Mouse (Mus musculus) kidney, embryonic 14.5 days (tissue): Measurements from ENCODE around the gene Dbx2. TPM values are rescaled to one million over a fixed set of nuclear protein-coding genes. Genes with fewer than 3 reads are reported as not detected.

ENCODE experiments used
- ATAC-seq: fragments of 200-750 bp; cut with Nextera tagmentation; 2 replicates; pipeline ENCODE4 v1.8.0; 2017; ENCODE audit warnings: moderate number of reproducible peaks, mild to moderate bottlenecking, moderate TSS enrichment, moderate library complexity; ENCODE audit not compliant: low FRiP score, low TSS enrichment
- H3K27ac ChIP-seq: fragments of 300-500 bp; sonication (generic); 2 replicates; pipeline ENCODE4 v1.5.1; 2014; ENCODE audit warnings: low read depth, mild to moderate bottlenecking, low read length, moderate library complexity, mixed read lengths
- H3K27me3 ChIP-seq: fragments of 300-500 bp; sonication (generic); 2 replicates; pipeline ENCODE4 v1.6.1; 2014; ENCODE audit warnings: mild to moderate bottlenecking, low read length; ENCODE audit not compliant: control insufficient read depth, insufficient read depth
- H3K36me3 ChIP-seq: fragments of 300-500 bp; sonication (generic); 2 replicates; pipeline ENCODE4 v1.6.1; 2014; ENCODE audit warnings: low read length, mixed read lengths; ENCODE audit not compliant: control insufficient read depth, insufficient read depth
- H3K4me1 ChIP-seq: fragments of 300-500 bp; sonication (generic); 2 replicates; pipeline ENCODE4 v1.6.1; 2014; ENCODE audit warnings: low read length, mixed read lengths; ENCODE audit not compliant: control insufficient read depth, insufficient read depth
- H3K4me2 ChIP-seq: fragments of 300-500 bp; sonication (generic); replicated peaks from 2 replicates; pipeline ENCODE4 v1.6.1; 2014; ENCODE audit warnings: low read depth, mild to moderate bottlenecking, low read length
- H3K4me3 ChIP-seq: fragments of 300-500 bp; sonication (generic); 2 replicates; pipeline ENCODE4 v1.5.1; 2014; ENCODE audit warnings: mild to moderate bottlenecking, low read length
- H3K9ac ChIP-seq: fragments of 300-500 bp; sonication (generic); 2 replicates; pipeline ENCODE4 v1.6.1; 2014; ENCODE audit warnings: low read depth, mild to moderate bottlenecking, low read length, moderate library complexity
- H3K9me3 ChIP-seq: fragments of 300-500 bp; sonication (generic); 2 replicates; pipeline ENCODE4 v1.6.1; 2016; ENCODE audit warnings: low read length; ENCODE audit not compliant: control insufficient read depth
- WGBS: fragments of 180-500 bp; shearing (Covaris S2); extraction: QIAGEN DNeasy Blood & Tissue Kit; methylation state at CpG from one replicate; pipeline ENCODE4 v1.1.7; 2014; 5-methylcytosine and 5-hydroxymethylcytosine counted together
- polyA plus RNA-seq: library from polyadenylated mRNA; unstranded; fragments of >200 nt; fragmentation: Nextera tagmentation; extraction: Ambion mirVana; gene quantifications from 2 replicates; pipeline ENCODE4 v1.2.1, GENCODE M21; 2014

Dbx2 gene
- polyA plus RNA-seq, 1 experiment from 2014 or later: not detected

DNA sequence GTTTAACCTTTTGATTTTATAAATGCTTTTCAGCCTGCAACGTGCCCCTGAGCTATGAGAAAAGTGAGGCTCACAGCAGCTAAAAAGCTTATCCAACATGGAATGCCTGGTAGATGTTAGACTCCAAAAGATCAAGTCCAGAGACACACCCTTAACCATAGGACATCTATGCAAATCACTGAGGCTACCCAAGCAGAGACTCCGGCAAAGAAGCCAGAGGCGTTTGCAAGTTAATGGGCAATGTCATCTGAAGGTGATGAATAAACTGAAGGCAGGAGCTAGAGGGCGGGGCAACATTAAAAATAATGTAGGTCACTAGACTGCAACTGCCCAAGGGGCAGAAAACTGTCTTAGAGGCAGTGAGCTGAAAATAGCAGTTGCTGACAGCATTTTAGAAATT lies 70.9 kb downstream of the Dbx2 start:
- no peak overlapping the region for H3K4me2 ChIP-seq
- H3K36me3 ChIP-seq: no peaks in the 10 kb centered on the region
- H3K9ac ChIP-seq: no peak overlapping the region
- no peak for ATAC-seq
- H3K27me3 ChIP-seq: no peaks in the 10 kb centered on the region
- WGBS: 29% methylated on average over 4 of the region's 4 CpGs
- H3K4me1 ChIP-seq: peaks cover 4% of the 10 kb centered on the region; the same call in 1 of the 2 replicates
- H3K27ac ChIP-seq: no peak overlapping the region
- H3K9me3 ChIP-seq: no peaks in the 10 kb centered on the region
- no peak overlapping the region for H3K4me3 ChIP-seq

DNA sequence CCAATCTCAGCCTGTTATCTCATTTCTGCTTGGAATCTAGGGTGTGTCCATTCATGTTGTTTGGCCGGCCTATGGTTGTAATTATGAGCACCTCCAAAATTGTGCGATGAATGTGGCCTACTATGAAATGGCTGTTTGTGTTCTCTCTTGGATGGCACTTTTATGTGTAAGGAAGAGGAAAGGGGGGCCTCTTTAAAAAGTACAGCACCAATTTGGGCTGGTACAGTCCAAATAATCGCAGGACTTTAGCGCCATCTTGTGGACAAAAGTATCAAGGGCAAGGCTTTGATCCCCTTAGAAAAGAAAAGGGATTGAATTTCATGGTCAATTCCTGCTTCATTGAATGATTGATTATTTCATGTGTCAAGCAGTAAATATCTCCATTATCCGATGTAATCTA lies 81.1 kb downstream of the Dbx2 start:
- no peak for ATAC-seq
- WGBS: 16% methylated on average over 5 of the region's 5 CpGs
- Histone ChIP-seq H3K9me3 (0 out of 2 replicates have a peak, but pooled peaks cover 3% of the 10 kb centered on the region), H3K27ac (no peak overlapping the region), H3K4me1 (no peaks in the 10 kb centered on the region), H3K36me3 (no peaks in the 10 kb centered on the region), H3K4me2 (no peak overlapping the region), H3K4me3 (no peak overlapping the region), H3K27me3 (no peaks in the 10 kb centered on the region), H3K9ac (no peak overlapping the region)

Other genes starting within 250 kb of the Dbx2 start
- 4.7 and 11.2 TPM in 2 replicates for gene Nell2, start 127.4 kb downstream of the Dbx2 start, polyA plus RNA-seq
- gene Ano6, start 134.9 kb upstream of the Dbx2 start, polyA plus RNA-seq: 34.1 and 54.3 TPM in 2 replicates